Mouse (Mus musculus) olfactory bulb, adult 2 months (tissue): ENCODE measurements around the gene Gm6899.

Experiments
- CTCF ChIP-seq: fragments of 200-500 bp; IDR thresholded peaks from 2 replicates; pipeline ENCODE4 v1.5.1; 2012; ENCODE audit warnings: low read depth, mild to moderate bottlenecking, low read length, moderate library complexity; ENCODE audit not compliant: insufficient read depth
- POLR2A ChIP-seq: fragments of 200-500 bp; IDR thresholded peaks from 2 replicates; pipeline ENCODE4 v1.6.1; 2012; ENCODE audit warnings: mild to moderate bottlenecking, low read depth, low read length, moderate library complexity; ENCODE audit not compliant: insufficient read depth

GRCm38 (mm10) chr11:26598876-26599275 is 5.8 kb downstream of the Gm6899 start:
- TF ChIP-seq CTCF (no peak), POLR2A (no peak)
